ENCODE assay signal across 9 mouse cellular contexts in the genomic region with DNA sequence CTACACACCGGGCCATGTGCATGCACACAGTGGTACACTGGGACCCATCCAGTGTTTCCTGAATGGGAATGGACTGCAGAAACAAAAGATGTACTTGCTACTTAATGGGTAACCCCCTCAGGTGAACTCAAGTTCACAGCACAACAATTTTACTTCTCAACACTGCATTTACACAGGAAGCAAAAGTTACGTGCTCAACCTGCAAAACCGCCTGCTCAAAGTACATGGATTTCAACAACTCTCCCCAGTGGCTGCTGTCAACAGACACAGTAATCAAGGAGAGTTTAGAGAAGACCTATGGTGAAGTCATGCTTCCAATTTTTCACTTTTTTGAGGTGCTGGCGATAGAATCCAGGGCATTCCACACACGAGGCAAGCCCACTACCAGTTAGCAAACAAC. TPM values are rescaled to one million over a fixed set of nuclear protein-coding genes. Genes with fewer than 3 reads are reported as not detected.
DNase-seq lines count a peak whose midpoint lies in the region; ATAC-seq and TF ChIP-seq lines count a peak whose summit lies in the region.
"Had no signal": no experiment of that assay in that cellular context is flagged by ENCODE, and none has a peak within 500 bp of the region (broad histone marks: within the 10 kb centered on the region; RNA-seq: fewer than 3 reads in every experiment).

No protein-coding gene starts in this region.

- no peak for ATAC-seq in heart, embryonic 13.5 days (ENCODE audit: extremely low read depth, insufficient number of reproducible peaks, low FRiP score, low TSS enrichment)
- no peak for ATAC-seq in G1E (ENCODE audit: extremely low read depth, insufficient number of reproducible peaks, low FRiP score, poor library complexity, severe bottlenecking)
- no peak for ATAC-seq in hindbrain, embryonic 14.5 days (ENCODE audit: low FRiP score)
- ATAC-seq in midbrain, embryonic 12.5 days (ENCODE audit: low FRiP score, low read depth): no peak
- ATAC-seq in megakaryocyte-erythroid progenitor cell, adult 5-6 weeks (replicated peaks; ENCODE audit: low FRiP score, low TSS enrichment, poor library complexity, severe bottlenecking): no peak
- ATAC-seq in granulocyte monocyte progenitor cell, adult 5-6 weeks (replicated peaks; ENCODE audit: poor library complexity, severe bottlenecking): no peak

- no peak overlapping the region for H3K27ac ChIP-seq in heart, embryonic 13.5 days (replicated peaks)
- H3K27ac ChIP-seq in hindbrain, embryonic 14.5 days: no peak overlapping the region
- no peak overlapping the region for H3K27ac ChIP-seq in midbrain, embryonic 12.5 days (replicated peaks)

- H3K4me2 ChIP-seq in heart, embryonic 13.5 days: peak overlapping the region; percentile 88
- peak overlapping the region; percentile 76 for H3K4me2 ChIP-seq in hindbrain, embryonic 14.5 days (replicated peaks)
- H3K4me2 ChIP-seq in midbrain, embryonic 12.5 days (replicated peaks): peak overlapping the region; percentile 85

- TF ChIP-seq CTCF in G1E (IDR thresholded peaks at IDR 0.05; ENCODE audit: low read depth, low read length): no peak

- intact Hi-C loops in left cerebral cortex, postnatal 14 days (cut with DNase I): no loop called here

- peak overlapping the region; percentile 58 for H3K9ac ChIP-seq in heart, embryonic 13.5 days
- H3K9ac ChIP-seq in hindbrain, embryonic 14.5 days: peak overlapping the region; percentile 21; the same call in 1 of the 2 replicates
- peak overlapping the region; percentile 43; the same call in 1 of the 2 replicates for H3K9ac ChIP-seq in midbrain, embryonic 12.5 days (replicated peaks)

- H3K4me3 ChIP-seq in heart, embryonic 13.5 days: peak overlapping the region; percentile 87
- peak overlapping the region; percentile 53 for H3K4me3 ChIP-seq in G1E (ENCODE audit: low read depth, low read length)
- 0 out of 2 replicates have a peak overlapping the region, but pooled peaks have one; percentile 90 for H3K4me3 ChIP-seq in hindbrain, embryonic 14.5 days (replicated peaks; ENCODE audit: low read length)
- peak overlapping the region; percentile 72 for H3K4me3 ChIP-seq in midbrain, embryonic 12.5 days

- H3K9me3 ChIP-seq in heart, embryonic 13.5 days: no peaks in the 10 kb centered on the region
- no peaks in the 10 kb centered on the region for H3K9me3 ChIP-seq in G1E (replicated peaks)
- no peaks in the 10 kb centered on the region for H3K9me3 ChIP-seq in hindbrain, embryonic 14.5 days (ENCODE audit: control insufficient read depth, low read length)
- H3K9me3 ChIP-seq in midbrain, embryonic 12.5 days: no peaks in the 10 kb centered on the region

- H3K4me1 ChIP-seq in heart, embryonic 13.5 days: peaks cover 42% of the 10 kb centered on the region
- H3K4me1 ChIP-seq in G1E (ENCODE audit: insufficient read depth, low read depth, low read length): peaks cover 37% of the 10 kb centered on the region
- peaks cover 26% of the 10 kb centered on the region for H3K4me1 ChIP-seq in hindbrain, embryonic 14.5 days (replicated peaks; ENCODE audit: control insufficient read depth, insufficient read depth, low read length)
- peaks cover 36% of the 10 kb centered on the region for H3K4me1 ChIP-seq in midbrain, embryonic 12.5 days

- peaks cover 28% of the 10 kb centered on the region for H3K36me3 ChIP-seq in heart, embryonic 13.5 days
- H3K36me3 ChIP-seq in G1E (replicated peaks): peaks cover 54% of the 10 kb centered on the region
- peaks cover 20% of the 10 kb centered on the region for H3K36me3 ChIP-seq in hindbrain, embryonic 14.5 days (replicated peaks; ENCODE audit: control insufficient read depth, insufficient read depth)
- H3K36me3 ChIP-seq in midbrain, embryonic 12.5 days: peaks cover 9% of the 10 kb centered on the region

- no peak for DNase-seq in heart, adult 18-20 months
- peak; percentile 8 for DNase-seq in G1E (ENCODE audit: low spot score)
- DNase-seq in hindbrain, embryonic 14.5 days (ENCODE audit: low spot score): no peak
- DNase-seq in left cerebral cortex, postnatal 14 days (ENCODE audit: low spot score in 2 of 2): no peak
- DNase-seq: kidney, adult 11 months had no signal

- 51% methylated on average over 5 of the region's 5 CpGs for WGBS in heart, embryonic 13.5 days
- WGBS in hindbrain, embryonic 14.5 days: 70% methylated on average over 5 of the region's 5 CpGs
- 73% methylated on average over 5 of the region's 5 CpGs for WGBS in midbrain, embryonic 12.5 days

- H3K27me3 ChIP-seq in heart, embryonic 13.5 days (replicated peaks): no peaks in the 10 kb centered on the region
- no peaks in the 10 kb centered on the region for H3K27me3 ChIP-seq in G1E (ENCODE audit: insufficient read depth, low read length)
- no peaks in the 10 kb centered on the region for H3K27me3 ChIP-seq in hindbrain, embryonic 14.5 days (ENCODE audit: control insufficient read depth, insufficient read depth, low read length)
- no peaks in the 10 kb centered on the region for H3K27me3 ChIP-seq in midbrain, embryonic 12.5 days

RNA-seq across cellular contexts. Expression of gene Nudt21, which starts 1.6 kb away (rescaled TPM):
- polyA plus RNA-seq in heart, embryonic 13.5 days (2015; fragmentation: Nextera tagmentation; extraction: Ambion mirVana): 73.6 and 74.6 TPM in 2 replicates
- total RNA-seq in heart, adult 18-20 months (2021): 10 to 100 TPM; 23.6 to 24.7 TPM
- total RNA-seq in G1E (2014; fragmentation: Nextera tagmentation) (33.2 and 48.8 TPM in 2 replicates), G1E (2017) (157 and 165 TPM in 2 replicates)
- 470 and 611 TPM in 2 replicates for polyA plus RNA-seq in G1E (2012)
- polyA plus RNA-seq in hindbrain, embryonic 14.5 days (2014; fragmentation: Nextera tagmentation; extraction: Ambion mirVana): 95.1 and 96.8 TPM in 2 replicates
- polyA plus RNA-seq in midbrain, embryonic 12.5 days (2016; fragmentation: Nextera tagmentation; extraction: Ambion mirVana): 167 and 173 TPM in 2 replicates
- 122 and 145 TPM in 2 replicates for total RNA-seq in megakaryocyte-erythroid progenitor cell, adult 5-6 weeks (2014; fragmentation: Nextera tagmentation)
- total RNA-seq in megakaryocyte-erythroid progenitor cell, adult 5-6 weeks (2017): 68.2 and 81.4 TPM in 2 replicates
- 10 to 100 TPM; 52.5 to 53.9 TPM for total RNA-seq in left cerebral cortex, postnatal 14 days (2021)
- total RNA-seq in granulocyte monocyte progenitor cell, adult 5-6 weeks (2014; fragmentation: Nextera tagmentation): 115 and 133 TPM in 2 replicates
- 140 and 162 TPM in 2 replicates for total RNA-seq in granulocyte monocyte progenitor cell, adult 5-6 weeks (2017)

RNA-seq across cellular contexts. Expression of gene Ogfod1, which starts 1.8 kb away (rescaled TPM):
- 9.2 TPM in 2 replicates for polyA plus RNA-seq in heart, embryonic 13.5 days (2015; fragmentation: Nextera tagmentation; extraction: Ambion mirVana)
- total RNA-seq in heart, adult 18-20 months (2021): 10 to 100 TPM; 31.0 to 35.5 TPM
- total RNA-seq in G1E (2014; fragmentation: Nextera tagmentation) (23.9 and 31.9 TPM in 2 replicates), G1E (2017) (9.8 and 11.7 TPM in 2 replicates)
- 7.3 and 9.5 TPM in 2 replicates for polyA plus RNA-seq in G1E (2012)
- polyA plus RNA-seq in hindbrain, embryonic 14.5 days (2014; fragmentation: Nextera tagmentation; extraction: Ambion mirVana): 14.0 and 18.0 TPM in 2 replicates
- 12.9 and 13.6 TPM in 2 replicates for polyA plus RNA-seq in midbrain, embryonic 12.5 days (2016; fragmentation: Nextera tagmentation; extraction: Ambion mirVana)
- total RNA-seq in megakaryocyte-erythroid progenitor cell, adult 5-6 weeks (2014; fragmentation: Nextera tagmentation): 17.2 and 19.0 TPM in 2 replicates
- 8.4 and 11.3 TPM in 2 replicates for total RNA-seq in megakaryocyte-erythroid progenitor cell, adult 5-6 weeks (2017)
- total RNA-seq in left cerebral cortex, postnatal 14 days (2021): 10 to 100 TPM; 61.8 to 62.8 TPM
- 36.1 and 38.6 TPM in 2 replicates for total RNA-seq in granulocyte monocyte progenitor cell, adult 5-6 weeks (2014; fragmentation: Nextera tagmentation)
- total RNA-seq in granulocyte monocyte progenitor cell, adult 5-6 weeks (2017): 19.7 and 21.8 TPM in 2 replicates

RNA-seq across cellular contexts. Expression of gene Amfr, which starts 22.6 kb away (rescaled TPM):
- 41.8 and 44.8 TPM in 2 replicates for polyA plus RNA-seq in heart, embryonic 13.5 days (2015; fragmentation: Nextera tagmentation; extraction: Ambion mirVana)
- total RNA-seq in heart, adult 18-20 months (2021): 100 to 1,000 TPM; 130 to 155 TPM
- total RNA-seq in G1E (2014; fragmentation: Nextera tagmentation) (35.7 and 65.9 TPM in 2 replicates), G1E (2017) (108 and 123 TPM in 2 replicates)
- 20.7 and 26.1 TPM in 2 replicates for polyA plus RNA-seq in G1E (2012)
- polyA plus RNA-seq in hindbrain, embryonic 14.5 days (2014; fragmentation: Nextera tagmentation; extraction: Ambion mirVana): 83.1 and 88.9 TPM in 2 replicates
- 75.4 and 77.5 TPM in 2 replicates for polyA plus RNA-seq in midbrain, embryonic 12.5 days (2016; fragmentation: Nextera tagmentation; extraction: Ambion mirVana)
- total RNA-seq in megakaryocyte-erythroid progenitor cell, adult 5-6 weeks (2014; fragmentation: Nextera tagmentation): 62.9 and 64.6 TPM in 2 replicates
- 89.4 and 214 TPM in 2 replicates for total RNA-seq in megakaryocyte-erythroid progenitor cell, adult 5-6 weeks (2017)
- 100 to 1,000 TPM; 119 to 126 TPM for total RNA-seq in left cerebral cortex, postnatal 14 days (2021)
- 32.8 and 34.2 TPM in 2 replicates for total RNA-seq in granulocyte monocyte progenitor cell, adult 5-6 weeks (2014; fragmentation: Nextera tagmentation)
- total RNA-seq in granulocyte monocyte progenitor cell, adult 5-6 weeks (2017): 55.4 and 73.8 TPM in 2 replicates
